Mouse (Mus musculus) heart, embryonic 14.5 days (tissue): ENCODE results near the gene Col12a1. TPM values are rescaled to one million over a fixed set of nuclear protein-coding genes. Genes with fewer than 3 reads are reported as not detected.

Experiments used
- ATAC-seq: fragments of 200-750 bp; cut with Nextera tagmentation; 2 replicates; pipeline ENCODE4 v1.8.0; 2017; ENCODE audit warnings: low read depth, moderate TSS enrichment; ENCODE audit not compliant: insufficient number of reproducible peaks, insufficient read depth, low FRiP score
- H3K27ac ChIP-seq, 2 experiments: fragments of 200-500 bp in 1 of 2; fragments of 300-500 bp in 1 of 2; sonication (generic) in 1 of 2; replicated peaks in 1 of 2; 2 replicates each; pipeline ENCODE4 v1.5.1; 2012 to 2014; ENCODE audit warnings: low read depth in 2 of 2, low read length in 2 of 2, control low read depth in 1 of 2, mild to moderate bottlenecking in 1 of 2, mixed read lengths in 1 of 2; ENCODE audit not compliant: control insufficient read depth in 1 of 2, insufficient read depth in 1 of 2
- H3K27me3 ChIP-seq: fragments of 300-500 bp; sonication (generic); 2 replicates; pipeline ENCODE4 v1.6.1; 2014; ENCODE audit warnings: mild to moderate bottlenecking, low read length, control low read depth; ENCODE audit not compliant: control insufficient read depth, insufficient read depth
- H3K36me3 ChIP-seq: fragments of 300-500 bp; sonication (generic); 2 replicates; pipeline ENCODE4 v1.6.1; 2014; ENCODE audit warnings: mild to moderate bottlenecking, control low read depth, low read length, mixed read lengths; ENCODE audit not compliant: control insufficient read depth, insufficient read depth
- H3K4me1 ChIP-seq, 2 experiments: fragments of 200-500 bp in 1 of 2; fragments of 300-500 bp in 1 of 2; sonication (generic) in 1 of 2; 2 replicates each; pipeline ENCODE4 v1.6.1; 2012 to 2014; ENCODE audit warnings: low read length in 2 of 2, control low read depth in 1 of 2, mixed read lengths in 1 of 2; ENCODE audit not compliant: control insufficient read depth in 2 of 2, insufficient read depth in 2 of 2
- H3K4me2 ChIP-seq: fragments of 300-500 bp; sonication (generic); 2 replicates; pipeline ENCODE4 v1.6.1; 2014; ENCODE audit warnings: mild to moderate bottlenecking, low read length
- H3K4me3 ChIP-seq, 2 experiments: fragments of 200-500 bp in 1 of 2; fragments of 300-500 bp in 1 of 2; sonication (generic) in 1 of 2; 2 replicates each; pipeline ENCODE4 v1.5.1; 2012 to 2014; ENCODE audit warnings: low read length in 2 of 2, mild to moderate bottlenecking in 2 of 2, control low read depth in 1 of 2, low read depth in 1 of 2, moderate library complexity in 1 of 2; ENCODE audit not compliant: control insufficient read depth in 1 of 2, insufficient read depth in 1 of 2
- H3K9ac ChIP-seq: fragments of 300-500 bp; sonication (generic); 2 replicates; pipeline ENCODE4 v1.6.1; 2014; ENCODE audit warnings: mild to moderate bottlenecking, low read length
- H3K9me3 ChIP-seq: fragments of 300-500 bp; sonication (generic); 2 replicates; pipeline ENCODE4 v1.6.1; 2016; ENCODE audit warnings: low read length, control low read depth; ENCODE audit not compliant: control insufficient read depth
- WGBS: fragments of 180-500 bp; shearing (Covaris S2); extraction: QIAGEN DNeasy Blood & Tissue Kit; methylation state at CpG from one replicate; pipeline ENCODE4 v1.1.7; 2014; 5-methylcytosine and 5-hydroxymethylcytosine counted together
- polyA plus RNA-seq: library from polyadenylated mRNA; unstranded; fragments of >200 nt; fragmentation: Nextera tagmentation; extraction: Ambion mirVana; gene quantifications from 2 replicates; pipeline ENCODE4 v1.2.1, GENCODE M21; 2014

Col12a1 gene
- polyA plus RNA-seq, result 16.8 and 18.4 TPM in 2 replicates

DNA sequence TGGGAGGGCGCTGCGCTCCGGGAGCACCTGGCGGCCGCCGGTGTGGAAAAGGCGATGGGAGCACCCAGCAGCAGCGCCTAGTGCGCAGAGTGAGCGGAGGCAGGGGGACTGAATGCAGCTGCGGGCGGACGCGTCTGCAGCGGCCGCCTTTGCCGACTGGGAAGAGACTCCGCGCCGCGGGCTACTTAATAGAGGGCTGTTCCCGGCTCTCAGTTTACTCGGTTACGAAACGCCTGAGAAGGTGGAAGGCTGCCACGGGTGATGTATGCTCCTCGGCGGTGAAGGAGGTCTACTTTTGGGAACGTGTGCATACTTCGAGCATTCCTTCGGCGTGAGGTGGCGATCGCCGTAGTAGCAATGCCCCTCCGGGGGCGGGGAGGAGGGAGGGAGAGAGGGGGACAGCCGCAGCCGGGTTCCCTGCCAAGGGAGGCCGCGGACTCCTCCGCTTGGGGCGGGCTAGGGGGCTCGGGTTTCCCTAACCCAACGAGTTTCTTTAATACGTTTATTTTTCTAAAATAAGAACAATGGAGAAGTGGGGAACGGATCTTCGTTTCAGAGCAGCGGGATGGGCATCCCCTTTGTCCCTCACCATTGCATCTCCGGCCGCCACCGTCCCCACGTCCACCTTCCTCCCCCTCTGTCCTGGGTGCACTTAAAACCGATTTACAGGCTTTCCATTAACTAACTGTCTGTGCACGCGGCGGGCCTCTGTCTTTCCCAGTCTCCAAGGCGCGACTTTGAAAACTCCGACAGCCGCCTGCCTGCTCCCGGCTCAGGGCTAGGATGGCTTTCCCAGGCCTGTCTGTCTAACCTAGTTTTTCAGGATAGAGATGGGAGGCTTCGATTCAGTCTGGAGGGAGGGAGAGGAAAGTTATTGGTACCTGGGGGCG, at the start of gene Col12a1:
Col12a1 (minus strand) TSS at position 351 of the 890 bp plus-strand sequence.
- Histone ChIP-seq H3K4me2 (peak within 1 kb of the TSS; percentile 87), H3K27ac (peak within 1 kb of the TSS; percentile 60 to 62), H3K9me3 (peaks cover 4% of the 10 kb centered on the region; the same call in 1 of the 2 replicates), H3K4me1 (peaks cover 19 to 34% of the 10 kb centered on the region in 2 experiments), H3K27me3 (peaks cover 18% of the 10 kb centered on the region), H3K9ac (peak within 1 kb of the TSS; percentile 70), H3K36me3 (no peaks in the 10 kb centered on the region), H3K4me3 (peak within 1 kb of the TSS; percentile 57 to 69)
- WGBS, result under 1% methylated on average over 64 of the region's 64 CpGs
- peak; percentile 44; the same call in 1 of the 2 replicates for ATAC-seq

DNA sequence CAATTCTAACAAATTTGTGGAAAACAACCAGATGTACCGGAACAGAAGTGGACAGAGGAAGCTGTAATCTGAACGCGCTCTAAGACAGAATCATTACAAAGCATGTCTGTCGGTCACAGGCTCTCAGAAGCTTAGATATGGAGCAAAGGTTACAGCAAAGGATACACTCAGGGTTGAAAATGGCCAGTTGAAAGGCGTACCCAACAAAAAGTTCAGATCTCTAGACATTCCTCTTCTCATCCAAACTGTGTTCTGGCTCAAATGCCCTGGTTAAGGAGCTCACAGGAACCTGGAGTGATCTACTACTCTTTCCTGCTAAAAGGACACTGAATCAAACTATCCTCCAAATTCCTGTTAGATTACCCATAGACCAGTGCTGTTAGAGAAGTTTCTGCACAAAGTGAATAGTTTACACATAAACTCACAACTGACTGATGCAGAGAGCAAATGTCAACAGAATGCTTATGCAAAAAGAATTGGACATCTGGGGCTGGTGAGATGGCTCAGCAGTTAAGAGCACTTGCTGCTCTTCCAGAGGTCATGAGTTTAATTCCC, 48.4 kb upstream of the Col12a1 start:
- no peaks in the 10 kb centered on the region for H3K4me1 ChIP-seq
- H3K4me2 ChIP-seq, result no peak overlapping the region
- 86% methylated on average over 5 of the region's 5 CpGs for WGBS
- no peak for ATAC-seq
- H3K27me3 ChIP-seq, result no peaks in the 10 kb centered on the region
- H3K27ac ChIP-seq, result no peak overlapping the region
- H3K9ac ChIP-seq, result no peak overlapping the region
- no peak overlapping the region for H3K4me3 ChIP-seq
- H3K9me3 ChIP-seq, result no peaks in the 10 kb centered on the region
- peaks cover 20% of the 10 kb centered on the region for H3K36me3 ChIP-seq

DNA sequence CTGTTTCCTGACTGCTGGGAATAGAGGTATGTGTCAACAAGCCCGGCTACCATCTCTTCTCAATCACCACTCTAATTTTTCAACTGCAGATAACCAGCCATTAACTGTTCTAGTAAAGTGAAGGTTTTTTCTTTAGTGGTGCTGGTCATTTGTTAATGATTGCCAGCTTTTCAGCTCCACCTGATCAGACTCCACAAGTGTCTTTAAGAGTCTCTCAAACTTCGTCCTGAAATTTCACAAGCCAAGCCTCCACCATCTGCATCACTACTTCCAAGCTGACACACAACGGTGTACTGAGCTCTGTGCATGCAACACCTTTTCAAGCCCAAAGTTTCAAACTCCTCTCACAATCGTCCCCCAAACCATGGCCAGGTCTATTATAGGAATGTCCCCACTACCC, 46.7 kb upstream of the Col12a1 start:
- H3K4me1 ChIP-seq, result 0 out of 4 replicates have a peak, but pooled peaks cover 0 to 1% of the 10 kb centered on the region in 2 experiments
- H3K9me3 ChIP-seq, result no peaks in the 10 kb centered on the region
- 79% methylated on average over 4 of the region's 4 CpGs for WGBS
- no peak overlapping the region for H3K9ac ChIP-seq
- no peaks in the 10 kb centered on the region for H3K27me3 ChIP-seq
- no peak overlapping the region for H3K4me3 ChIP-seq
- H3K36me3 ChIP-seq, result peaks cover 7% of the 10 kb centered on the region
- no peak overlapping the region for H3K4me2 ChIP-seq
- ATAC-seq, result no peak
- no peak overlapping the region for H3K27ac ChIP-seq

DNA sequence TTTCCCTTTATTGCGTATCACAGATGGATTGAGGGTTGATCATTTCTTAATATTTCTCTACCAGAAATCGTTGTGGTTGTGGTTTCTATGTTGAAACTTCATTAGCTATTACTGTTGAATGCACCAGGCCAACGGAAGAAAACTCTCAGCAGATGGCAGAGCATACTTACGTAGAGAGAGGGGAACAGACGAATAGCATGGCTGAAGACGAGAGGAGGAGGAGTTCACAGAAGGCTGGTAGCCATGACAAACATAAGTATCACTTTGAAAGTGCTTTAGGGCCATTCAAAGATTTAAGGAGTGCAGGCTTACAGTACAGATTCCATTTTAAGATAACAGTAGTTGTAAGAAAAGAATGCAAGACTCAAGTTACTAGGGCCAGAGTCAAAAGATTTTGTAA, 43.9 kb upstream of the Col12a1 start:
- Histone ChIP-seq H3K36me3 (peaks cover 5% of the 10 kb centered on the region), H3K27me3 (no peaks in the 10 kb centered on the region), H3K27ac (no peak overlapping the region), H3K9me3 (no peaks in the 10 kb centered on the region), H3K4me1 (peaks cover 0 to 15% of the 10 kb centered on the region in 2 experiments; a peak in 2 of 4 replicates), H3K4me2 (no peak overlapping the region), H3K9ac (no peak overlapping the region), H3K4me3 (no peak overlapping the region)
- WGBS, result 84% methylated on average over 6 of the region's 6 CpGs
- no peak for ATAC-seq

DNA sequence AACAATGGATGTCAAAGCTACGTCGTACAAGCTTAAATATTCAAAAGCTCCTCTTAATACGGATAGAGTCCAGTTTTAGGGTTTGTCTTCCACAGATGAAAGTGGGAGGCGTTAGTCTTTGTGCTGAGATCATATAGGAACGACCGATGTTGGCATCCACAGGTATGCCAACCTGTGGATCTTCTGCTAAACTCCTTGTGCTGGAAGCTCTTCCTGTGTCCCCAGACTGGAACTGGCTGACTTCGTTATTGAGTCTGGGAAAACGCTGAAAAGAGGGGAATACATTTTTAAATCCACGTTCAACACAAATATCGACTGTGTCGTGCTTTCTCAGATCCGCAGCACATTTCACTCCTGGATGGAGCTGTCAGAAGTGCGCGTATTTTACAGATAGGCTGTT, 41.4 kb upstream of the Col12a1 start:
- Histone ChIP-seq H3K36me3 (peaks cover 30% of the 10 kb centered on the region), H3K9me3 (no peaks in the 10 kb centered on the region), H3K4me1 (peaks cover 0 to 16% of the 10 kb centered on the region in 2 experiments; a peak in 2 of 4 replicates), H3K4me2 (peak overlapping the region; percentile 79), H3K4me3 (peak overlapping the region; percentile 64 to 73), H3K27ac (peak overlapping the region; percentile 91 to 98), H3K27me3 (no peaks in the 10 kb centered on the region), H3K9ac (peak overlapping the region; percentile 89)
- ATAC-seq, result no peak
- WGBS, result 6% methylated on average over 14 of the region's 14 CpGs

DNA sequence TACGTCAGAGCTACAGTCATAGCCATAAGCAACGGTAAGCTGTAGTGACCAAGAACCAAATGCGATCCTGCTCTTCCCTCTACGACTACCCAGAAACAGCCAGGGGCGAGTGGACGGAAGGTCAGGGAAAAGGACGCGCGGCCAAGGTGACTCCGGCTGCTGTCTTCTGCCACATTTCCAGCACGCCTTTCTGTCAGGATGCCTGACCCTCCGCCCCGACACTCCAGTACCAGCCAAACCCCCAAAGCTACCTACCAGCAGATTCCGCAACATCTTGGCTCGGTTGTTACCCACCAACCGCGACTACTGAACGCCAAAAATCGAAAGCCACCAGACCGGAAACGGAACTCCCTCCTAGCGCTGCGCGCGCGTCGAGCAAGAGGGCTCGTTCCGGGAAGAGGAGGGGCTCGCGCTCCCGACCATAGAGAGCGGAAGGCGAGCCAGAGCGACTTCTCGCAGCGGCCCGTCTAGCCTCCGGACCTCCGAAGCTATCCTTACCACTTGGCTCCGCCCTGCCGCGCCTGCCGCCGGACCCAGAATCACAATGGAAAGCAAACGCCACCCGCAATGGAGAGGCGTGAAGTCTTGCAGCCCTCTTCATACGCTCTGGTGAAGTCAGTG, 40.9 kb upstream of the Col12a1 start, which contains the start of gene Cox7a2:
Cox7a2 (minus strand) TSS at position 494 of the 621 bp plus-strand sequence.
- H3K36me3 ChIP-seq, result peaks cover 34% of the 10 kb centered on the region
- peaks cover 0 to 16% of the 10 kb centered on the region in 2 experiments; a peak in 2 of 4 replicates for H3K4me1 ChIP-seq
- H3K27ac ChIP-seq, result peak within 1 kb of the TSS; percentile 96 to 98
- H3K27me3 ChIP-seq, result no peaks in the 10 kb centered on the region
- peak within 1 kb of the TSS; percentile 80 for H3K4me2 ChIP-seq
- ATAC-seq, result peak; percentile 99
- peak within 1 kb of the TSS; percentile 89 for H3K9ac ChIP-seq
- H3K4me3 ChIP-seq, result peak within 1 kb of the TSS; percentile 73 to 80
- H3K9me3 ChIP-seq, result no peaks in the 10 kb centered on the region
- under 1% methylated on average over 49 of the region's 49 CpGs for WGBS

DNA sequence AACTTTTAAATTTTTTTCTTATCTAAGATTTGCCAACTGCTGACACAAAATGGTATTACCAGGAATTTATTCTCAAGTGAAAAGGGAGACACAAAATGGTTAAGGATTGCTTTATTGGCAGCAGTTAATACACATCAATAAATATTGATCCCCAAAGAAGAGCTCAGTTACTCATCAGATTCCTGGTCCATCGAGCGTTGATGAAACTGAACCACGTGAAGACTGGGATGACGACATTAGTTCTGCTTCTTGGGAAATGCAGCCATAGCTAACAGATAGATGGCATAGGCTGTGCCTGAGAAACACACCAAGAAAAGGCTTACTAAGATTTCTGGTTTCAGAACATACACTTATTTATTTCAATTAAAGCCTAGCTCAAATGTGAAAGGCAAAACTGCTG, 36.7 kb upstream of the Col12a1 start:
- H3K27me3 ChIP-seq, result no peaks in the 10 kb centered on the region
- H3K4me3 ChIP-seq, result no peak overlapping the region
- H3K9me3 ChIP-seq, result no peaks in the 10 kb centered on the region
- H3K4me1 ChIP-seq, result peaks cover 0 to 14% of the 10 kb centered on the region in 2 experiments; a peak in 2 of 4 replicates
- no peak overlapping the region for H3K4me2 ChIP-seq
- no peak overlapping the region for H3K27ac ChIP-seq
- peaks cover 63% of the 10 kb centered on the region for H3K36me3 ChIP-seq
- 87% methylated on average over 4 of the region's 4 CpGs for WGBS
- no peak for ATAC-seq
- no peak overlapping the region for H3K9ac ChIP-seq
